Mouse (Mus musculus): ENCODE data around the gene Crybg1. TPM values are rescaled to one million over a fixed set of nuclear protein-coding genes. Genes with fewer than 3 reads are reported as not detected.

The Crybg1 gene
- polyA plus RNA-seq, 2 experiments, result 3.1 to 5.1 TPM

DNA sequence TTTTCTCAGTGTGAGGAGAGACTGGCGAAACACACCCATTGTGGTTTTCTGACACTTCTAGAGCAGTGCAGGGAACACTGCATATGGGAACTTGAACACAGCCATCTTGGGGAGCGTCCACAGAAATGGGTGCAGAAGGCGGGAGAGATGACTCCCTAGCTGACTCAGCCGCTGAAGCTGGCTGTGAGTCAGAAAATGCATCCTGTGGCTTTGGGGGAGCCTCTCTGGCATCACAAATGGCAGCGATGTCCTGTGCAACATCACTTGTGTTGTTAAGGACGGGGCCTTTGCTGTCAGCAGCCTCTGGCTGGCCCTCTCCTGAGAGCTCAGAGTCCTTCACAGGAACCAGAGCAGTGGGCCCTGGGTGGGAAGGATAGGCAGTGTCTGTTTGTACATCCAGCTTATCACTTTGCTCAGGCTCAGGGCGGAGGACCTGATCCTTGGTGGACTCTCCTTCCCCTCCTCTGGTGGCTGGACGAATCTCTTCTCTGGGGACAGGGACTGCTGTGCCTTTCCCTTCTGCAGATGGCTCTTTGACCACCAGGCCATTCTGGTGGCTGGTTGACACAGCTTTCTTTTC, 150.1 kb downstream of the Crybg1 start:
- Histone ChIP-seq H3K9ac (ENCODE audit: low read depth, low read length, severe bottlenecking) (no peak overlapping the region), H3K9me3 (ENCODE audit: control insufficient read depth, low read length) (no peaks in the 10 kb centered on the region), H3K27me3 (ENCODE audit: control insufficient read depth, insufficient read depth, low read length) (peaks cover 19% of the 10 kb centered on the region), H3K36me3 (ENCODE audit: control insufficient read depth, insufficient read depth, low read length) (no peaks in the 10 kb centered on the region), H3K4me3 (replicated peaks; ENCODE audit: low read length) (no peak overlapping the region), H3K4me1 (ENCODE audit: control insufficient read depth, insufficient read depth, low read length) (peaks cover 3% of the 10 kb centered on the region; the same call in 1 of the 2 replicates), H3K27ac (replicated peaks; ENCODE audit: low read depth, low read length) (no peak overlapping the region), H3K4me2 (replicated peaks; ENCODE audit: low read depth, low read length, severe bottlenecking) (no peak overlapping the region)
- ATAC-seq (ENCODE audit: low FRiP score, low read depth) (no peak), DNase-seq (ENCODE audit: low spot score) (no peak)
- 83% methylated on average over 8 of the region's 8 CpGs for WGBS
- TF ChIP-seq POLR2A (IDR thresholded peaks at IDR 0.05; ENCODE audit: borderline replicate concordance, extremely low read depth, insufficient read depth, insufficient read length), result no peak

DNA sequence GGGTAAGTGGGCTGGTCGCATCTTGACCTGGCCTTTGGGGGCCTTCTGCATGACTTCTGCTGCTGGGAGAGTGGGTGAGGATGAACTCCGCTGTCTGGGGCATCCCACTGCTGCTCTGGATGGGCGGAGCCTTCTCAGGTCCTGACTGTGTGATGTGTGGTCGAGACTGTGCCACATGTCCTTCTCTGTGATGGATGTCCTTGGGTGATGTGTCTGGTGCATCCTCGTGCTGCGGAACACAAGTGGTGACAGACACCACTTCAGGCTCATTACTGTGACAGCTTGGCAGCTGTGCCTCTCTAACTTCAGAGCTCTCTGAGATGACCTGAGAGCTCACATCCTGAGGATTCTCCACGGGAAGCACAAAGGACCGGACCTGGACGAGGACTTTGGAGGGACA, 150.6 kb downstream of the Crybg1 start:
- H3K4me1 ChIP-seq (ENCODE audit: control insufficient read depth, insufficient read depth, low read length), result peaks cover 3% of the 10 kb centered on the region; the same call in 1 of the 2 replicates
- no peak overlapping the region for H3K27ac ChIP-seq (replicated peaks; ENCODE audit: low read depth, low read length)
- H3K9ac ChIP-seq (ENCODE audit: low read depth, low read length, severe bottlenecking), result no peak overlapping the region
- no peak overlapping the region for H3K4me3 ChIP-seq (replicated peaks; ENCODE audit: low read length)
- H3K4me2 ChIP-seq (replicated peaks; ENCODE audit: low read depth, low read length, severe bottlenecking), result no peak overlapping the region
- WGBS, result 73% methylated on average over 9 of the region's 9 CpGs
- DNase-seq (ENCODE audit: low spot score) (no peak), ATAC-seq (ENCODE audit: low FRiP score, low read depth) (no peak)
- H3K27me3 ChIP-seq (ENCODE audit: control insufficient read depth, insufficient read depth, low read length), result peaks cover 13% of the 10 kb centered on the region
- no peaks in the 10 kb centered on the region for H3K9me3 ChIP-seq (ENCODE audit: control insufficient read depth, low read length)
- no peak for TF ChIP-seq POLR2A (IDR thresholded peaks at IDR 0.05; ENCODE audit: borderline replicate concordance, extremely low read depth, insufficient read depth, insufficient read length)
- no peaks in the 10 kb centered on the region for H3K36me3 ChIP-seq (ENCODE audit: control insufficient read depth, insufficient read depth, low read length)

DNA sequence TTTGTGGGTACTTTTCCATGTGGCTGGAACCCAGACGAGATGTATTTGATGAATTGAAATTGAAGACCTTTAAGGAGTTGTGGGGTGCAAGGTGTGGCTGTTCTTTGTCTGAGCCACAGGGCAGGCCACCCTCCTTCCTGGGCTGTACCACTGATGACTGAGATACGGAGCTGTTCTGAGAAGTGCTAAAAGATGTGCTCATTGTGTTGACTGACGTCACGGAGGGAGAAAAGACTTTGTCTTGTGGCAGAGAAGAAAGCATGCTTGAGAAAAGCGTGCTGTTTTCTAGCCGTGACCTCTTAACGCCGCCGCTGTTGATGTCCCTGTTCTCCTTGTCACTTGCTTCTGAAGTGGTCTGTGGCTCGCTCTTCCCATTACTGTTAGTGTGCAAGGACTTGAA, 151.4 kb downstream of the Crybg1 start:
- no peaks in the 10 kb centered on the region for H3K9me3 ChIP-seq (ENCODE audit: control insufficient read depth, low read length)
- DNase-seq (ENCODE audit: low spot score), result no peak
- TF ChIP-seq POLR2A (IDR thresholded peaks at IDR 0.05; ENCODE audit: borderline replicate concordance, extremely low read depth, insufficient read depth, insufficient read length), result no peak
- peaks cover 5% of the 10 kb centered on the region for H3K27me3 ChIP-seq (ENCODE audit: control insufficient read depth, insufficient read depth, low read length)
- no peak for ATAC-seq (ENCODE audit: low FRiP score, low read depth)
- no peak overlapping the region for H3K4me3 ChIP-seq (replicated peaks; ENCODE audit: low read length)
- WGBS, result 89% methylated on average over 10 of the region's 10 CpGs
- H3K4me1 ChIP-seq (ENCODE audit: control insufficient read depth, insufficient read depth, low read length), result peaks cover 3% of the 10 kb centered on the region; the same call in 1 of the 2 replicates
- no peak overlapping the region for H3K9ac ChIP-seq (ENCODE audit: low read depth, low read length, severe bottlenecking)
- no peaks in the 10 kb centered on the region for H3K36me3 ChIP-seq (ENCODE audit: control insufficient read depth, insufficient read depth, low read length)
- no peak overlapping the region for H3K27ac ChIP-seq (replicated peaks; ENCODE audit: low read depth, low read length)
- no peak overlapping the region for H3K4me2 ChIP-seq (replicated peaks; ENCODE audit: low read depth, low read length, severe bottlenecking)

DNA sequence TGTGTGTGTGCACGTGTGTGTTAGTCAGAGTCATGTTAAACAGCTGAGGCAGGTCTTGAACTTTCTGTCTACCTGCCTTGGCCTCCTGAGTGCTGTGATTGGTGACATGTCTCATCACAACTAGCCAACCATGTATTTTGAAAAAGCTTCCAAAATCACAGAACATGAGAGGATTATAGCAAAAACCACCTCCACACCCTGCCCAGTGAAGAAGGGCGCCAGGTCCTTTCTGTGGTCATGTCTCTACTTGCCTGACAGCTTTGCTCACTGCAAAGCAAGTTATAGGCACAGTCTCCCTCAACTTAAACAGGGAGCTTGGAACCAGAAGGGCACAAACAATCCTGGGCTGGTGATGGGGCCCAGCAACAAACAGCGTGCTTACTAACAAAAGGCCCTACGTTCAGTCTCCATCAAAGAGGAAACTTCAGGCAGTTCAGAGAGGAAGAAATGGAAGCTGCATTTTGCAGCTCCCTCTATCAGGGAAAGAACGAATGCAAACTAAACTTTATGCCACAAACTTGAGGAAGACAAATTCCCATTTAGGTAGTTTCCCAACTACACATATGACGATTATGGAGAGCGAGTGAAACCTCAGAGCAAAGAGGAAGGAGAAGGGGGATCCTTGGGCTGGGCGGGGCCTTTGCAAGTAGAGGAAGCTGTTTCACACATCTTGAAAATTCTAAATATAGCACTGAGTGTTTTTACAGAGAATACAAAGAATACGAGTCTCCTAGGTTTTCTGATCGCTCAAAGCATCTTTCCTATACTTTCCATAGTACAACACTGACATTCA, 152.6 kb downstream of the Crybg1 start:
- no peak for DNase-seq (ENCODE audit: low spot score)
- no peak for ATAC-seq (ENCODE audit: low FRiP score, low read depth)
- 0 out of 2 replicates have a peak, but pooled peaks cover under 1% of the 10 kb centered on the region for H3K4me1 ChIP-seq (ENCODE audit: control insufficient read depth, insufficient read depth, low read length)
- TF ChIP-seq POLR2A (IDR thresholded peaks at IDR 0.05; ENCODE audit: borderline replicate concordance, extremely low read depth, insufficient read depth, insufficient read length), result no peak
- no peak overlapping the region for H3K4me3 ChIP-seq (replicated peaks; ENCODE audit: low read length)
- no peaks in the 10 kb centered on the region for H3K27me3 ChIP-seq (ENCODE audit: control insufficient read depth, insufficient read depth, low read length)
- H3K9ac ChIP-seq (ENCODE audit: low read depth, low read length, severe bottlenecking), result no peak overlapping the region
- 79% methylated on average over 10 of the region's 10 CpGs for WGBS
- H3K9me3 ChIP-seq (ENCODE audit: control insufficient read depth, low read length), result no peaks in the 10 kb centered on the region
- no peaks in the 10 kb centered on the region for H3K36me3 ChIP-seq (ENCODE audit: control insufficient read depth, insufficient read depth, low read length)
- no peak overlapping the region for H3K27ac ChIP-seq (replicated peaks; ENCODE audit: low read depth, low read length)
- H3K4me2 ChIP-seq (replicated peaks; ENCODE audit: low read depth, low read length, severe bottlenecking), result no peak overlapping the region

DNA sequence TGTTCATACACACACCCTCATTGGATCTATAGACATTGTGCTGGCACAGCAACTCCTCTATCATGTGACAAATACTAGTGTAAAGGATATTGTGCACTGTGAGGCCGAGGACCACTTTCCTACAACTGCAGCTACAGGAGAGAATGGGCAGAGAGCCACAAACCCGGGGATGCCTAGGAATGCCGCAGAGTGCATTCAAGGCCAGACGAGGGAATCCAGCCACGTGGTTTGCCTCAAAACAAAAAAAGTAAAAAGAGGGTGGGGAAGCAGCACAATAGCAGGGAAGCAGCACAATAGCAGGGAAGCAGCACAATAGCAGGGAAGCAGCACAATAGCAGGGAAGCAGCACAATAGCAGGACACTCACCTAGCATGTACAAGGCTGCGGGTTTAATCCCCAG, 155.5 kb downstream of the Crybg1 start:
- TF ChIP-seq POLR2A (IDR thresholded peaks at IDR 0.05; ENCODE audit: borderline replicate concordance, extremely low read depth, insufficient read depth, insufficient read length), result no peak
- H3K27me3 ChIP-seq (ENCODE audit: control insufficient read depth, insufficient read depth, low read length), result no peaks in the 10 kb centered on the region
- H3K4me2 ChIP-seq (replicated peaks; ENCODE audit: low read depth, low read length, severe bottlenecking), result no peak overlapping the region
- H3K27ac ChIP-seq (replicated peaks; ENCODE audit: low read depth, low read length), result no peak overlapping the region
- DNase-seq (ENCODE audit: low spot score) (no peak), ATAC-seq (ENCODE audit: low FRiP score, low read depth) (no peak)
- H3K4me1 ChIP-seq (ENCODE audit: control insufficient read depth, insufficient read depth, low read length), result no peaks in the 10 kb centered on the region
- no peak overlapping the region for H3K9ac ChIP-seq (ENCODE audit: low read depth, low read length, severe bottlenecking)
- H3K9me3 ChIP-seq (ENCODE audit: control insufficient read depth, low read length), result no peaks in the 10 kb centered on the region
- 38% methylated on average over 6 of the region's 6 CpGs for WGBS
- H3K4me3 ChIP-seq (replicated peaks; ENCODE audit: low read length), result no peak overlapping the region
- H3K36me3 ChIP-seq (ENCODE audit: control insufficient read depth, insufficient read depth, low read length), result no peaks in the 10 kb centered on the region
